Mouse (Mus musculus) left cerebral cortex, postnatal 14 days (tissue): ENCODE data around the gene Nectin2. TPM values are rescaled to one million over a fixed set of nuclear protein-coding genes. Genes with fewer than 3 reads are reported as not detected.

ENCODE experiments used
- DNase-seq, 2 experiments: peaks; one replicate each; pipeline ENCODE4 v3.0.0; 2021 to 2022; ENCODE audit warnings: low spot score in 2 of 2, mixed read lengths in 1 of 2
- intact Hi-C: fragments of 180-260 bp; cut with DNase I; formaldehyde crosslinking; loops from one replicate; pipeline ENCODE4 v1.15.1; 2025
- total RNA-seq, 2 experiments: library from RNA; stranded (reverse); gene quantifications; 2 replicates each; pipeline ENCODE4 v1.2.3; 2021

The Nectin2 gene
- total RNA-seq, 2 experiments from 2014 or later: 11.6 to 15.2 TPM

GRCm38 (mm10) chr7:19770375-19770754 lies 20.1 kb upstream of the Nectin2 start:
- intact Hi-C loops: no loop called here
- peak in 1 of 2 experiments; percentile 59 for DNase-seq

- intact Hi-C loops: no loop called here
- no peak for DNase-seq
Measured at GRCm38 (mm10) chr7:19769434-19770374, 19.4 kb upstream of the Nectin2 start.

- intact Hi-C loops: no loop called here
- DNase-seq: no peak
Measured at GRCm38 (mm10) chr7:19769001-19769400, 18.7 kb upstream of the Nectin2 start.

GRCm38 (mm10) chr7:19768251-19768650 lies 18.0 kb upstream of the Nectin2 start:
- intact Hi-C loops: no loop called here
- no peak for DNase-seq

- DNase-seq: no peak
- intact Hi-C loops: no loop called here
Measured at GRCm38 (mm10) chr7:19764581-19764980, 14.3 kb upstream of the Nectin2 start.

GRCm38 (mm10) chr7:19763829-19764477 lies 13.7 kb upstream of the Nectin2 start:
- DNase-seq: no peak
- intact Hi-C loops: no loop called here

- no peak for DNase-seq
- intact Hi-C loops: no loop called here
Measured at GRCm38 (mm10) chr7:19762283-19762682, 12.0 kb upstream of the Nectin2 start.

GRCm38 (mm10) chr7:19760021-19760420 lies 9.7 kb upstream of the Nectin2 start:
- intact Hi-C loops: no loop called here

GRCm38 (mm10) chr7:19758623-19759022 lies 8.3 kb upstream of the Nectin2 start:
- DNase-seq: no peak
- intact Hi-C loops: no loop called here

More at GRCm38 (mm10) chr7:19760021-19760420, 9.7 kb upstream of the Nectin2 start:
- DNase-seq: no peak

GRCm38 (mm10) chr7:19755851-19756786 lies 5.8 kb upstream of the Nectin2 start:
- no peak for DNase-seq
- intact Hi-C loops: no loop called here

- intact Hi-C loops: no loop called here
- DNase-seq: no peak
Measured at GRCm38 (mm10) chr7:19755008-19755407, 4.7 kb upstream of the Nectin2 start.

GRCm38 (mm10) chr7:19754065-19754464 lies 3.8 kb upstream of the Nectin2 start:
- DNase-seq: no peak
- intact Hi-C loops: no loop called here

GRCm38 (mm10) chr7:19753587-19753986 lies 3.3 kb upstream of the Nectin2 start:
- intact Hi-C loops: no loop called here
- DNase-seq: no peak

GRCm38 (mm10) chr7:19752652-19753051 lies 2.4 kb upstream of the Nectin2 start:
- DNase-seq: no peak
- intact Hi-C loops: no loop called here

- DNase-seq: no peak
- intact Hi-C loops: loop anchor here (2.0 kb wide), 1 partner anchor 40 kb away; no protein-coding TSS in a partner anchor
Measured at GRCm38 (mm10) chr7:19751070-19751383, 744 bp upstream of the Nectin2 start.

- peak; percentile 94 to 96 for DNase-seq
- intact Hi-C loops: loop anchor here (2.0 kb wide), 1 partner anchor 41 kb away; no protein-coding TSS in a partner anchor
Measured at GRCm38 (mm10) chr7:19749389-19750216, 680 bp downstream of the Nectin2 start.

GRCm38 (mm10) chr7:19748219-19749195 lies 1.8 kb downstream of the Nectin2 start:
- intact Hi-C loops: no loop called here
- no peak for DNase-seq
